Mouse (Mus musculus) embryonic stem cell, embryonic (primary cell): ENCODE measurements around the gene AB124611.
"Not testable (repeated sequence)": the region's sequence is repeated elsewhere in the genome, so short reads cannot be mapped to it uniquely, and the experiment has no call there.

Experiments
- CTCF ChIA-PET, 4 experiments: fragments of 300-600 bp in 2 of 4; fragments of 350-600 bp in 2 of 4; sonication (Branson Sonifier 250); formaldehyde crosslinking; loops; one replicate each; lab custom pipeline; 2022; ENCODE audit warnings: inconsistent platforms in 2 of 4; lab: Charles Lee
- POLR2A ChIA-PET, 4 experiments: fragments of 300-600 bp in 2 of 4; fragments of 350-600 bp in 2 of 4; sonication (Branson Sonifier 250); formaldehyde crosslinking; loops; one replicate each; lab custom pipeline; 2022; ENCODE audit warnings: antibody characterized with exemption in 4 of 4, inconsistent platforms in 1 of 4; lab: Charles Lee

Gene AB124611

DNA sequence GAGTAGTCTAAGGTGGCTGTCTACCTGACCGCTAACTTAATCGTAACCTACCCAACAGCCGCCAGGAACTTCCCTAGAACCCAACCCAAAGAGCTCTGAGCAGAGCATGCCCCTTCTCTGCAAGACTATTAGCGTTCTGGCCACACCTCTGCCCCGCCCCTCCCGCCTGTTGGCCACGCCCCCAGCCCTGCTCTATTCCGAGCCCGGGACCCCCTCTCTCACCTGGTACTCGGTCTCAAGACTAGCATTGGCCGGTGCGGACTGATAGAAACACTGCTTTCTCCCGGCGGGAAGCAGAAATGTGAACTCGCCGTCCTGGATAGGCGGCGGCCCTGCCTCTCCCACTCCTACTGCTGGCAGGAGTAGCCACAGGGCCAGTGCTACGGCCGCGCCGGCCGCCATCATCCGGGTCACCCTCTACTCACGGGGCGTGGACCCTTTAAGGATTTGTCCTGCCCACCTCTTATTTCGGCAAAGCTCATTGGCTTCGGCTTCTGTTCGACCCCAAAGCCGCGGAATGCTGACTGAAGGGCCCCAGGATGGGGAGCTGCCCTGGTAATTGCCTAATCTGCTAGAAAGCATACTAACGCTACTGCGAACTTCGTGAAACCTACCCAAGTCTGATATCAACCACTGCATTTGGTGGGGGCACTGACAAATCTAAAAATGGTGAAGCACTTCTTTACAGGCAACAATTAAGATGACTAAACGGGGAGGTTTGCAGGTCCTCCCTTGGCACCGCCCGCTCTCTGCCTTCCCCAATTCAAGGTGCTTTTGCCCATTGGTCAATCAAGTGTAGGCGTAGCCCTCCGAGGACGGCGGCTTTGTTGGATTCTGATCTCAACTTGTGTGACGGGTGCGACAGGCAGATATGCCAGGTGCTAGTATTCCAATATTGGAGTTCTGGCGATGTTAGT is 15.9 kb upstream of the AB124611 start, which contains the start of gene Tmed1:
Gene Tmed1, minus strand, starts transcription at position 481 of the 917 bp plus-strand sequence.
- POLR2A ChIA-PET = interaction anchor here (0.6 to 5.8 kb wide), 128 partner anchors 8 to 1672 kb away, joined by 3 to 90 read pairs (median 4); partner anchors contain the start of genes Carm1 (in 3 of the 4), Cdkn2d (in 3 of the 4), Qtrt1 (in 3 of the 4) and AB124611 (in 2 of the 4)
- CTCF ChIA-PET = interaction anchor here in 3 of 4 experiments (0.6 to 2.5 kb wide), 14 partner anchors 16 to 856 kb away, joined by 3 to 21 read pairs (median 4); partner anchors contain the start of genes Carm1 (in 1 of the 3) and Icam5 (in 1 of the 3)

GRCm38 (mm10) chr9:21510689-21511015 is 15.3 kb upstream of the AB124611 start:
- POLR2A ChIA-PET = interaction anchor here (0.6 to 5.8 kb wide), 84 partner anchors 13 to 1672 kb away, joined by 3 to 90 read pairs (median 5); partner anchors contain the start of genes Carm1 (in 3 of the 4), AB124611 (in 2 of the 4), Cdkn2d (in 2 of the 4) and Dnm2 (in 2 of the 4)
- CTCF ChIA-PET = interaction anchor here in 3 of 4 experiments (0.6 to 2.5 kb wide), 9 partner anchors 17 to 857 kb away, joined by 3 to 21 read pairs (median 4); partner anchors contain the start of genes Carm1 (in 1 of the 3) and Icam5 (in 1 of the 3)

- POLR2A ChIA-PET = interaction anchor here in 3 of 4 experiments (0.7 to 5.8 kb wide), 14 partner anchors 14 to 220 kb away, joined by 3 to 90 read pairs (median 14); partner anchors contain the start of genes Carm1 (in 3 of the 3), Cdkn2d (in 1 of the 3) and Ldlr (in 1 of the 3)
- CTCF ChIA-PET = interaction anchor here in 2 of 4 experiments (1.0 to 2.5 kb wide), 2 partner anchors 35 kb away, joined by 3 to 21 read pairs; partner anchors contain the start of gene Carm1 (in 1 of the 2)
Observed at GRCm38 (mm10) chr9:21511052-21511451, 14.9 kb upstream of the AB124611 start.

GRCm38 (mm10) chr9:21513466-21513865 is 12.5 kb upstream of the AB124611 start:
- POLR2A ChIA-PET = interaction anchor here in 2 of 4 experiments (0.7 to 1.2 kb wide), 7 partner anchors 10 to 850 kb away, joined by 3 to 5 read pairs (median 3); partner anchors contain the start of gene Ldlr (in 1 of the 2)
- CTCF ChIA-PET = interaction anchor here in 1 of 4 experiments (0.6 kb wide), 1 partner anchor 148 kb away, joined by 4 read pairs; no protein-coding TSS in a partner anchor

- CTCF ChIA-PET = interaction anchor here in 1 of 4 experiments (1.2 kb wide), 1 partner anchor 28 kb away, joined by 5 read pairs; no protein-coding TSS in a partner anchor
- POLR2A ChIA-PET = interaction anchor here in 1 of 4 experiments (1.0 to 1.8 kb wide), 2 partner anchors 28 to 231 kb away, joined by 3 to 6 read pairs; partner anchors contain the start of gene Kri1
Observed at GRCm38 (mm10) chr9:21517947-21518495, 8.0 kb upstream of the AB124611 start.

GRCm38 (mm10) chr9:21518690-21519089 is 7.3 kb upstream of the AB124611 start:
- ChIA-PET CTCF (interaction anchor here in 1 of 4 experiments (0.6 kb wide), 1 partner anchor 67 kb away, joined by 3 read pairs; no protein-coding TSS in a partner anchor), POLR2A (interaction anchor here in 1 of 4 experiments (0.6 to 1.0 kb wide), 2 partner anchors 26 to 231 kb away, joined by 3 read pairs; partner anchors contain the start of gene Kri1)

DNA sequence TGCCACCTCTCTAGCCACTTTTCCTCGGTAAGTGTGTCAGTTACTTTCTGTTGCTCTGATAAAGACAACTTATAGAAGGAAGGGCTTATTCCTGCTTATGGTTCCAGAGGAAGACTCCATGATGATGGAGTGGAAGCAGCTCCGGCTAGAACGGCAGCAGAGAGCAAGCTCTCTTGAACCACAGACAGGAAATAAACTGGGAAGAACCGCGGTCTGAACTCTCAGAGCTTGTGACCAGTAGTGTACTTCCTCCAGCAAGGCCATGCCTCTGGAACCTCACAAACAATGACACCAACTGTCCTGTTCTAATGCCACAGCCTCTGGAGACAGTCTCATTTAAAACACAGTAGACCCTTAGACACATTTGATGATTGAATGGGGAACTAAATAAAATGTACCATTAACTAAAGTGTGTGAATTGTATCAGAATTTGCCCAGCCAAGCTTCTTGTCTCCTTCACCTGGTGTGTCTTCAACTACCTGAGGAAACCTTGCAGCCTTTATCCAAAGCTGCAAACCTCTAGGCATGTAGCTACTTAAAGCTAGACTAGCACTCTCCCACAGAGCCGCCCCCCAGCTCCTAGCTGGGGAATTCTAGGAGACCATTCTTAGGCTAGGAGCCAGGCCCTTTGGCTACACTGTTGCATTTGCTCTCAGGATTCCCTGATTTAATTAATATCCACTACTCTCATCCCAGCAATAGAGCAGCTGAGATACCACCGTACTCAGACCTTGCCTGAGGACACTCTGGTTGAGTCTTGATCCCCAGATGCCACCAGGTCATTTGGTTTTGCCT is 637 bp upstream of the AB124611 start:
- CTCF ChIA-PET = interaction anchor here in 2 of 4 experiments (1.1 to 1.9 kb wide), 4 partner anchors 9 to 37 kb away, joined by 3 to 7 read pairs (median 4); no protein-coding TSS in a partner anchor
- POLR2A ChIA-PET = interaction anchor here in 3 of 4 experiments (0.6 to 2.1 kb wide), 14 partner anchors 10 to 152 kb away, joined by 3 to 11 read pairs (median 4); partner anchors contain the start of genes Tmed1 (in 2 of the 3) and Carm1 (in 1 of the 3)

- CTCF ChIA-PET = no interaction called here
- POLR2A ChIA-PET = interaction anchor here in 2 of 4 experiments (1.0 to 2.1 kb wide), 5 partner anchors 13 to 153 kb away, joined by 3 to 7 read pairs (median 4); partner anchors contain the start of genes Carm1 (in 1 of the 2) and Tmed1 (in 1 of the 2)
Observed at GRCm38 (mm10) chr9:21526634-21526944, 613 bp downstream of the AB124611 start.

GRCm38 (mm10) chr9:21527100-21527801 is 1.3 kb downstream of the AB124611 start:
- POLR2A ChIA-PET = interaction anchor here in 3 of 4 experiments (0.5 to 1.3 kb wide), 3 partner anchors 153 to 521 kb away, joined by 3 to 5 read pairs (median 3); no protein-coding TSS in a partner anchor
- CTCF ChIA-PET = no interaction called here

- CTCF ChIA-PET = no interaction called here
- POLR2A ChIA-PET = no interaction called here
Observed at GRCm38 (mm10) chr9:21527917-21528324, 1.9 kb downstream of the AB124611 start.

GRCm38 (mm10) chr9:21536501-21536900 is 10.5 kb downstream of the AB124611 start:
- ChIA-PET POLR2A (interaction anchor here in 3 of 4 experiments (1.0 to 4.5 kb wide), 7 partner anchors 9 to 28 kb away, joined by 3 to 34 read pairs (median 4); partner anchors contain the start of genes Tmed1 (in 2 of the 3) and Carm1 (in 1 of the 3)), CTCF (interaction anchor here in 2 of 4 experiments (0.5 to 2.8 kb wide), 5 partner anchors 9 to 166 kb away, joined by 3 to 17 read pairs (median 6); partner anchors contain the start of gene Carm1 (in 1 of the 2))

DNA sequence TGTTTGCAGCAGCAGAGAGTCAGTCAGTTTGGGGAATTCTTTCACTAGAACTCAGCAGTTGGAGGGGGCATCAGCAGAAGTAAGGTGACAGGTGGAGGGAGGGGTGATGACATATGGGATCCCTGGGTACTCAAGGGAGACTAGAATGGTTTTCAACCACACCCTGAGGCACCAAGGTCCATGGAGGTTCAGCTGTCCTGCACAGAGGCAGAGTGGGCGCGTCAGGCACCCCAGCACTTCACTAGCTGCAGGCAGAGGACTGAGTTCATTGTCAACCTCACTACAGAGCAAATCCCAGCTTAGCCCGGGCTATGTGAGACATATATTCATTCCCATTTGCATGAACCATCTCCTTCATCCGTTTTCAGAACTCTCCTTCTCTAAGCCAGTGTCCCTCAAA is 11.0 kb downstream of the AB124611 start:
- CTCF ChIA-PET = interaction anchor here in 2 of 4 experiments (0.5 to 2.8 kb wide), 4 partner anchors 9 to 90 kb away, joined by 3 to 17 read pairs (median 6); partner anchors contain the start of gene Carm1 (in 1 of the 2)

DNA sequence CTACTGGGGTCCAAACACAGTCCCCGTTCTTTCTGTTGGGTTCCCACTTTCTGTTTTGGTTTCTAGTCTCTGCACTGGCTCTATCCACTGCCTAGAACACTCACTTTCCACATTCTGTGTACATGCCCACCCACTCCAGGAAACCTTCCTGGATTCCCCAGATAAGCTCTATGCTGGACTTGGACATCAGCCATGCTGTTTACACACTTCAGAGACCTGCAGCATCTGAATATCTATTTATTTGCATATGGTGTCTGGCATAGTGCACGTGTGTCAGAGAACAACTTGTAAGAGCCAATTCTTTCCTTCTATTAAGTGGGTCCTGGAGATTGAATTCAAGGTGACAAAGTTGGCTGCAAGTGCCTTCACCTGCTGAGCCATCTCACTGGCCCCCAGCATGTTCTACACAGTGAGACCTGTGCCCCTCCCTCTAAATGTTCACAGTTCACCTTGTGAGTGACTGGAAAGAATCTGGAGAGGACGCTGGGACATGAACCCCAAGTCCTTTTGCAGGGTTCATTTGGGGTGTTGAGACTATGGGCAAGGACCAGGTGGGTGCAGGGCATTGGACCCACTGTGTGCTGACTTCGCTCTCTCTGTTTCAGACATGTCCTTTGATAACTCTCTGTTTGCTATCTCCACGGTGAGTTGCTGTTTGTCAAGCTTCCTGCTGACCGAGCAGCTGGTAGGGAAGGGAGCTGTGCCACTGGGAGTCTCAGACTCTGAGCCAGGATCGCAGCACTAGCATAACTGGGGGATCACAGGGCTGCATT is 14.2 kb downstream of the AB124611 start:
- CTCF ChIA-PET = interaction anchor here in 2 of 4 experiments (0.7 to 1.5 kb wide), 4 partner anchors 11 to 464 kb away, joined by 3 to 4 read pairs (median 4); partner anchors contain the start of gene Tmed1 (in 1 of the 2)
- POLR2A ChIA-PET = interaction anchor here in 2 of 4 experiments (0.7 to 2.6 kb wide), 7 partner anchors 10 to 33 kb away, joined by 3 to 10 read pairs (median 4); partner anchors contain the start of genes Tmed1 (in 2 of the 2) and AB124611 (in 1 of the 2)

More for the DNA sequence above, 11.0 kb downstream of the AB124611 start:
- POLR2A ChIA-PET = interaction anchor here in 3 of 4 experiments (1.0 to 4.5 kb wide), 7 partner anchors 9 to 27 kb away, joined by 3 to 34 read pairs (median 4); partner anchors contain the start of genes Tmed1 (in 2 of the 3) and Carm1 (in 1 of the 3)

DNA sequence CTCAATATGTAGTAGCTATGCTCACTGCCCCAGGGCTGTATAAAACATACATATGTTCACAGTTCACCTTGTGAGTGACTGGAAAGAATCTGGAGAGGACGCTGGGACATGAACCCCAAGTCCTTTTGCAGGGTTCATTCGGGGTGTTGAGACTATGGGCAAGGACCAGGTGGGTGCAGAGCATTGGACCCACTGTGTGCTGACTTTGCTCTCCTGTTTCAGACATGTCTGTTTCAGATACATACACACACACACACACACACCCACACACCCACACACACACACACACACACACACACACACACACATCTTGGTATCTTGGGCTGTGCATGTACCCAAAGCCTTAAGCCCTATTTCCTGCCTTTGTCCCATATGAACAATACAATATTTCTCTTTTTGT is 16.0 kb downstream of the AB124611 start:
- CTCF ChIA-PET = not testable (repeated sequence)
- POLR2A ChIA-PET = interaction anchor here in 2 of 4 experiments (1.7 to 2.6 kb wide), 2 partner anchors 11 to 32 kb away, joined by 5 to 10 read pairs; partner anchors contain the start of gene Tmed1 (in 1 of the 2)
